Mouse (Mus musculus): ENCODE measurements around the gene Igsf9. TPM values are rescaled to one million over a fixed set of nuclear protein-coding genes. Genes with fewer than 3 reads are reported as not detected.

The Igsf9 gene
- 1 to 10 TPM; 1.0 to 1.4 TPM for total RNA-seq (2021)

GRCm38 (mm10) chr1:172481540-172482280 lies at the start of gene Igsf9:
TSS of gene Igsf9 (plus strand) at chr1:172481788.
- DNase-seq, result peak; percentile 91 to 92
- intact Hi-C loops (cut with DNase I), result no loop called here

- peak; percentile 74 for DNase-seq
Measured at GRCm38 (mm10) chr1:172431836-172432586, 49.6 kb upstream of the Igsf9 start.

GRCm38 (mm10) chr1:172432587-172432955 lies 49.0 kb upstream of the Igsf9 start:
- DNase-seq, result no peak
- intact Hi-C loops (cut with DNase I), result no loop called here

More at GRCm38 (mm10) chr1:172431836-172432586, 49.6 kb upstream of the Igsf9 start:
- intact Hi-C loops (cut with DNase I), result no loop called here

GRCm38 (mm10) chr1:172433012-172433850 lies 48.4 kb upstream of the Igsf9 start:
- DNase-seq, result no peak
- intact Hi-C loops (cut with DNase I), result no loop called here

- no peak for DNase-seq
- intact Hi-C loops (cut with DNase I), result no loop called here
Measured at GRCm38 (mm10) chr1:172433851-172434165, 47.8 kb upstream of the Igsf9 start.

- intact Hi-C loops (cut with DNase I), result loop anchor here (5.0 kb wide), 1 partner anchor 476 kb away; no protein-coding TSS in a partner anchor
- no peak for DNase-seq
Measured at GRCm38 (mm10) chr1:172436785-172437184, 44.8 kb upstream of the Igsf9 start.

- intact Hi-C loops (cut with DNase I), result loop anchor here (5.0 kb wide), 1 partner anchor 474 kb away; no protein-coding TSS in a partner anchor
- no peak for DNase-seq
Measured at GRCm38 (mm10) chr1:172438621-172439020, 43.0 kb upstream of the Igsf9 start.

- intact Hi-C loops (cut with DNase I), result no loop called here
Measured at GRCm38 (mm10) chr1:172440521-172440920, 41.1 kb upstream of the Igsf9 start.

GRCm38 (mm10) chr1:172441935-172442445 lies 39.6 kb upstream of the Igsf9 start:
- no peak for DNase-seq
- intact Hi-C loops (cut with DNase I), result no loop called here

More at GRCm38 (mm10) chr1:172440521-172440920, 41.1 kb upstream of the Igsf9 start:
- DNase-seq, result no peak

- intact Hi-C loops (cut with DNase I), result no loop called here
- no peak for DNase-seq
Measured at GRCm38 (mm10) chr1:172450226-172450625, 31.4 kb upstream of the Igsf9 start.

GRCm38 (mm10) chr1:172450848-172451470 lies 30.6 kb upstream of the Igsf9 start:
- intact Hi-C loops (cut with DNase I), result no loop called here
- DNase-seq, result no peak

GRCm38 (mm10) chr1:172452911-172453310 lies 28.7 kb upstream of the Igsf9 start:
- DNase-seq, result no peak
- intact Hi-C loops (cut with DNase I), result no loop called here

GRCm38 (mm10) chr1:172453810-172454209 lies 27.8 kb upstream of the Igsf9 start:
- intact Hi-C loops (cut with DNase I), result no loop called here
- DNase-seq, result no peak

- DNase-seq, result no peak
- intact Hi-C loops (cut with DNase I), result no loop called here
Measured at GRCm38 (mm10) chr1:172455416-172455815, 26.2 kb upstream of the Igsf9 start.

- peak; percentile 30 to 55 for DNase-seq
- intact Hi-C loops (cut with DNase I), result no loop called here
Measured at GRCm38 (mm10) chr1:172456001-172456677, 25.4 kb upstream of the Igsf9 start.

GRCm38 (mm10) chr1:172457196-172457595 lies 24.4 kb upstream of the Igsf9 start:
- intact Hi-C loops (cut with DNase I), result no loop called here
- no peak for DNase-seq

GRCm38 (mm10) chr1:172458041-172458440 lies 23.5 kb upstream of the Igsf9 start:
- no peak for DNase-seq
- intact Hi-C loops (cut with DNase I), result no loop called here

- intact Hi-C loops (cut with DNase I), result no loop called here
- DNase-seq, result no peak
Measured at GRCm38 (mm10) chr1:172461602-172462001, 20.0 kb upstream of the Igsf9 start.

GRCm38 (mm10) chr1:172462534-172462933 lies 19.1 kb upstream of the Igsf9 start:
- no peak for DNase-seq
- intact Hi-C loops (cut with DNase I), result no loop called here

All from heart, postnatal 10 days (tissue).